Mouse (Mus musculus) MEL (cell line): ENCODE data around the gene Gm17651. TPM values are rescaled to one million over a fixed set of nuclear protein-coding genes. Genes with fewer than 3 reads are reported as not detected.

Source experiments
- DNase-seq: peaks from one replicate; pipeline ENCODE4 v3.0.0; 2011; ENCODE audit warnings: low read depth, low spot score
- H3K27ac ChIP-seq: 2 replicates; pipeline ENCODE4 v1.5.1; 2012; ENCODE audit warnings: low read depth, mild to moderate bottlenecking, control low read depth, low read length, moderate library complexity; ENCODE audit not compliant: control insufficient read depth
- H3K27me3 ChIP-seq, 2 experiments: fragments of 150-350 bp in 1 of 2; sonication (generic) in 1 of 2; 2 replicates each; pipeline ENCODE4 v1.6.1; 2012; ENCODE audit warnings: low read length in 2 of 2, mild to moderate bottlenecking in 2 of 2, improper control_type of control experiment in 1 of 2, moderate library complexity in 1 of 2; ENCODE audit not compliant: insufficient read depth in 2 of 2, control insufficient read depth in 1 of 2
- H3K36me3 ChIP-seq, 2 experiments: 2 replicates each; pipeline ENCODE4 v1.6.1; 2012 to 2014; ENCODE audit warnings: low read length in 2 of 2, improper control_type of control experiment in 1 of 2, inconsistent platforms in 1 of 2, mild to moderate bottlenecking in 1 of 2; ENCODE audit not compliant: insufficient read depth in 2 of 2, control insufficient read depth in 1 of 2
- H3K4me1 ChIP-seq, 2 experiments: fragments of 150-350 bp in 1 of 2; sonication (generic) in 1 of 2; 2 replicates each; pipeline ENCODE4 v1.6.1; 2012; ENCODE audit warnings: low read length in 2 of 2, improper control_type of control experiment in 1 of 2, mild to moderate bottlenecking in 1 of 2; ENCODE audit not compliant: insufficient read depth in 2 of 2, control insufficient read depth in 1 of 2
- H3K4me3 ChIP-seq, 2 experiments: fragments of 150-350 bp in 1 of 2; sonication (generic) in 1 of 2; 2 replicates each; pipeline ENCODE4 v1.5.1; 2012; ENCODE audit warnings: low read depth in 2 of 2, low read length in 2 of 2, mild to moderate bottlenecking in 2 of 2, moderate library complexity in 2 of 2, control low read depth in 1 of 2, improper control_type of control experiment in 1 of 2; ENCODE audit not compliant: control insufficient read depth in 1 of 2, insufficient read depth in 1 of 2
- H3K79me2 ChIP-seq: 2 replicates; pipeline ENCODE4 v1.6.1; 2012; ENCODE audit warnings: mild to moderate bottlenecking, low read length, moderate library complexity; ENCODE audit not compliant: control insufficient read depth, poor library complexity, insufficient read depth
- H3K9ac ChIP-seq: 2 replicates; pipeline ENCODE4 v1.6.1; 2012; ENCODE audit warnings: low read depth, mild to moderate bottlenecking, control low read depth, low read length, moderate library complexity; ENCODE audit not compliant: control insufficient read depth, poor library complexity, severe bottlenecking
- H3K9me3 ChIP-seq: fragments of 150-350 bp; sonication (generic); replicated peaks from 2 replicates; pipeline ENCODE4 v1.6.1; 2012; ENCODE audit warnings: mild to moderate bottlenecking, low read length, improper control_type of control experiment, moderate library complexity; ENCODE audit not compliant: insufficient read depth
- BHLHE40 ChIP-seq: IDR thresholded peaks from 2 replicates; pipeline ENCODE4 v1.6.1; 2012; ENCODE audit warnings: low read depth, mild to moderate bottlenecking, inconsistent platforms, low read length, improper control_type of control experiment, borderline replicate concordance
- ELF1 ChIP-seq: IDR thresholded peaks from 2 replicates; pipeline ENCODE4 v1.6.1; 2014; ENCODE audit warnings: low read depth, mild to moderate bottlenecking, inconsistent platforms, low read length, improper control_type of control experiment, moderate library complexity
- HCFC1 ChIP-seq: IDR thresholded peaks from 2 replicates; pipeline ENCODE4 v1.6.1; 2012; ENCODE audit warnings: low read depth, mild to moderate bottlenecking, inconsistent platforms, low read length, improper control_type of control experiment, moderate library complexity
- JUND ChIP-seq: IDR thresholded peaks from 2 replicates; pipeline ENCODE4 v1.6.1; 2011; ENCODE audit warnings: low read depth, mild to moderate bottlenecking, improper control_type of control experiment, low read length
- MAX ChIP-seq: IDR thresholded peaks from 2 replicates; pipeline ENCODE4 v1.6.1; 2011; ENCODE audit warnings: low read length, improper control_type of control experiment
- MAZ ChIP-seq: IDR thresholded peaks from 2 replicates; pipeline ENCODE4 v1.6.1; 2012; ENCODE audit warnings: low read depth, mild to moderate bottlenecking, inconsistent platforms, low read length, improper control_type of control experiment
- MYB ChIP-seq: IDR thresholded peaks from 2 replicates; pipeline ENCODE4 v1.6.1; 2011; ENCODE audit warnings: mild to moderate bottlenecking, low read depth, low read length, improper control_type of control experiment
- NRF1 ChIP-seq: IDR thresholded peaks from 2 replicates; pipeline ENCODE4 v1.6.1; 2014; ENCODE audit warnings: low read depth, mild to moderate bottlenecking, inconsistent platforms, low read length, improper control_type of control experiment, moderate library complexity; ENCODE audit not compliant: poor library complexity, insufficient read depth, severe bottlenecking
- RAD21 ChIP-seq: IDR thresholded peaks from 2 replicates; pipeline ENCODE4 v1.6.1; 2011; ENCODE audit warnings: mild to moderate bottlenecking, low read depth, low read length, improper control_type of control experiment
- RCOR1 ChIP-seq: IDR thresholded peaks from 2 replicates; pipeline ENCODE4 v1.6.1; 2012; ENCODE audit warnings: low read depth, mild to moderate bottlenecking, inconsistent platforms, low read length, improper control_type of control experiment
- SIN3A ChIP-seq: IDR thresholded peaks from 2 replicates; pipeline ENCODE4 v1.6.1; 2012; ENCODE audit warnings: low read length, improper control_type of control experiment, inconsistent platforms
- TAL1 ChIP-seq: IDR thresholded peaks from 2 replicates; pipeline ENCODE4 v1.6.1; 2012; ENCODE audit warnings: mild to moderate bottlenecking, inconsistent platforms, low read length, moderate library complexity, mixed read lengths
- TCF12 ChIP-seq: IDR thresholded peaks from 2 replicates; pipeline ENCODE4 v1.6.1; 2014; ENCODE audit warnings: low read depth, mild to moderate bottlenecking, inconsistent platforms, low read length, improper control_type of control experiment, moderate library complexity
- ZC3H11A ChIP-seq: IDR thresholded peaks from 2 replicates; pipeline ENCODE4 v1.6.1; 2012; ENCODE audit warnings: low read depth, mild to moderate bottlenecking, inconsistent platforms, low read length, improper control_type of control experiment
- ZNF384 ChIP-seq: IDR thresholded peaks from 2 replicates; pipeline ENCODE4 v1.6.1; 2012; ENCODE audit warnings: low read depth, mild to moderate bottlenecking, inconsistent platforms, low read length, improper control_type of control experiment
- polyA plus RNA-seq, 2 experiments: library from polyadenylated mRNA; stranded (reverse) in 1 of 2; unstranded in 1 of 2; fragments of >175 nt in 1 of 2; fragments of >200 nt in 1 of 2; gene quantifications; 2 replicates each; pipeline versions ENCODE4 v1.2.1 to v1.2.4; 2012; ENCODE audit warnings: low replicate concordance in 2 of 2, low read depth in 1 of 2; ENCODE audit not compliant: insufficient read length in 2 of 2, insufficient read depth in 1 of 2, missing spikeins in 1 of 2
- total RNA-seq: library from RNA; depleted of rRNA; stranded (reverse); fragments of 300-350 nt; gene quantifications from 2 replicates; pipeline ENCODE4 v1.2.3, GENCODE M21; 2012

Gm17651 gene
- total and polyA plus RNA-seq, 3 experiments, result not detected

GRCm38 (mm10) chr3:97701198-97701597 is 26.7 kb upstream of the Gm17651 start:
- peaks cover 9% of the 10 kb centered on the region for H3K79me2 ChIP-seq
- peaks cover 0 to 10% of the 10 kb centered on the region in 2 experiments; a peak in 3 of 4 replicates for H3K4me1 ChIP-seq
- DNase-seq, result no peak
- no peak overlapping the region; a peak in 1 of 4 replicates for H3K4me3 ChIP-seq
- H3K9me3 ChIP-seq, result no peaks in the 10 kb centered on the region
- TF ChIP-seq ZNF384 (no peak), NRF1 (no peak), RAD21 (no peak), MYB (no peak), MAX (no peak), TAL1 (no peak), JUND (no peak), BHLHE40 (no peak), TCF12 (no peak), HCFC1 (no peak), SIN3A (no peak), ZC3H11A (no peak), RCOR1 (no peak), ELF1 (no peak)
- H3K9ac ChIP-seq, result no peak overlapping the region
- no peaks in the 10 kb centered on the region for H3K27me3 ChIP-seq
- H3K27ac ChIP-seq, result no peak overlapping the region
- peaks cover 2 to 4% of the 10 kb centered on the region in 2 experiments; a peak in 3 of 4 replicates for H3K36me3 ChIP-seq

GRCm38 (mm10) chr3:97699061-97699460 is 24.6 kb upstream of the Gm17651 start:
- Histone ChIP-seq H3K36me3 (peaks cover 2 to 4% of the 10 kb centered on the region in 2 experiments; a peak in 3 of 4 replicates), H3K27ac (no peak overlapping the region), H3K9me3 (no peaks in the 10 kb centered on the region), H3K9ac (no peak overlapping the region), H3K79me2 (peaks cover 9% of the 10 kb centered on the region), H3K4me1 (peaks cover 0 to 10% of the 10 kb centered on the region in 2 experiments; a peak in 3 of 4 replicates), H3K4me3 (no peak overlapping the region), H3K27me3 (no peaks in the 10 kb centered on the region)
- no peak for DNase-seq
- TF ChIP-seq NRF1, result no peak
- TF ChIP-seq ZNF384, result no peak
- no peak for TF ChIP-seq MAX
- no peak for TF ChIP-seq BHLHE40
- no peak for TF ChIP-seq RCOR1
- TF ChIP-seq SIN3A, result no peak
- no peak for TF ChIP-seq MAZ
